Mouse (Mus musculus) lung, adult 2 months (tissue): Measurements from ENCODE around the gene Lonp1. TPM values are rescaled to one million over a fixed set of nuclear protein-coding genes. Genes with fewer than 3 reads are reported as not detected.

Source experiments
- DNase-seq: peaks from one replicate; pipeline ENCODE4 v3.0.0; 2022
- H3K4me1 ChIP-seq: fragments of 200-500 bp; 2 replicates; pipeline ENCODE4 v1.6.1; 2011; ENCODE audit warnings: low read length; ENCODE audit not compliant: control insufficient read depth, insufficient read depth
- H3K4me3 ChIP-seq: fragments of 200-500 bp; replicated peaks from 2 replicates; pipeline ENCODE3; 2011; ENCODE audit warnings: low read depth, mild to moderate bottlenecking, control low read depth, low read length; ENCODE audit errors: extremely low read depth
- CTCF ChIP-seq: fragments of 200-500 bp; IDR thresholded peaks from 2 replicates; pipeline ENCODE4 v1.5.1; 2011; ENCODE audit warnings: mild to moderate bottlenecking, low read length, control low read depth; ENCODE audit not compliant: insufficient read depth
- POLR2A ChIP-seq: fragments of 200-500 bp; IDR thresholded peaks from 2 replicates; pipeline ENCODE4 v1.6.1; 2011; ENCODE audit warnings: low read depth, mild to moderate bottlenecking, control low read depth, low read length, borderline replicate concordance; ENCODE audit errors: extremely low read depth
- WGBS: fragments of 180-500 bp; shearing (Covaris S2); methylation state at CpG from one replicate; pipeline ENCODE4 v1.1.7; 2018; 5-methylcytosine and 5-hydroxymethylcytosine counted together
- polyA plus RNA-seq: library from polyadenylated mRNA; depleted of rRNA; stranded (reverse); fragments of >200 nt; gene quantifications from 2 replicates; pipeline ENCODE4 v1.2.3, GENCODE M21; 2012; rRNA removed

Lonp1 gene
- polyA plus RNA-seq, result 48.9 and 53.9 TPM in 2 replicates

DNA sequence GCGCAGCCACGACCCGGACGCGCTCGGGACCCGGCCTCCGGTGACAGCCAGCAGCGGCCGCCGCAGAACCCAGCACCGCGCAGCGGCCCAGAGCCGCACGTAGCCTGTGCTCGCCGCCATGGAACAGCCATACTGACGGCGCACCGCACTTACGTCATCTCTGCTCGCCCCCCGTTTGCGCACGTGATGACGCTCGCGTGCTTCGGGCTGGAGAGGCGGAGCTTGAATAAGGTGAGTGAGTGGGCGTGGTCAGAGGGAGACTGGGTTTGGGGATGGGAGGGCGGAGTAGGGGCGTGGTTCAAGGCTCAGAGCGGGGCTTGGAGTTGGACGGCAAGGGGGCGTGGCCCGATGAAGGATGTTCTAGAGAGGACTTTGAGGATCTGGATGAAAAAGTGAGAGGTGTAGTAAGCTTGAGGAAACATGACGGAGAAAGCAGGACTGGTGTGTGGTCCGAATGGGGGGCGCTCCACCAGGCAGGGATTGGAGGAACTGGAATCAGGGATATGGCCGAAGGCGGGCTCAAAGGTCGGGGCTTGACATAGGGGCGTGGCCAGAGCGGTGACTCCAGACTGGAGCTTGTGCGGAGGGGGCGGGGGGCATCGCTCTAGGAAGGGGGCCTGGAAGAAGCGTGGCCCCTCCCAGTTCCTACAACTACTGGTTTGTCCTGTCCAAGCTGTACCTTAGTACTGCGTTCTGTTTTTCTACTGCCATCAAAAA, at the start of gene Lonp1:
TSS of gene Lonp1 (minus strand) at position 134 of the 717 bp plus-strand sequence.
- H3K4me3 ChIP-seq, result peak within 1 kb of the TSS; percentile 79
- peaks cover 8% of the 10 kb centered on the region for H3K4me1 ChIP-seq
- TF ChIP-seq POLR2A (peak; percentile 78; the same call in 1 of the 2 replicates), CTCF (no peak)
- peak; percentile 97 for DNase-seq
- under 1% methylated on average over 51 of the region's 51 CpGs for WGBS

DNA sequence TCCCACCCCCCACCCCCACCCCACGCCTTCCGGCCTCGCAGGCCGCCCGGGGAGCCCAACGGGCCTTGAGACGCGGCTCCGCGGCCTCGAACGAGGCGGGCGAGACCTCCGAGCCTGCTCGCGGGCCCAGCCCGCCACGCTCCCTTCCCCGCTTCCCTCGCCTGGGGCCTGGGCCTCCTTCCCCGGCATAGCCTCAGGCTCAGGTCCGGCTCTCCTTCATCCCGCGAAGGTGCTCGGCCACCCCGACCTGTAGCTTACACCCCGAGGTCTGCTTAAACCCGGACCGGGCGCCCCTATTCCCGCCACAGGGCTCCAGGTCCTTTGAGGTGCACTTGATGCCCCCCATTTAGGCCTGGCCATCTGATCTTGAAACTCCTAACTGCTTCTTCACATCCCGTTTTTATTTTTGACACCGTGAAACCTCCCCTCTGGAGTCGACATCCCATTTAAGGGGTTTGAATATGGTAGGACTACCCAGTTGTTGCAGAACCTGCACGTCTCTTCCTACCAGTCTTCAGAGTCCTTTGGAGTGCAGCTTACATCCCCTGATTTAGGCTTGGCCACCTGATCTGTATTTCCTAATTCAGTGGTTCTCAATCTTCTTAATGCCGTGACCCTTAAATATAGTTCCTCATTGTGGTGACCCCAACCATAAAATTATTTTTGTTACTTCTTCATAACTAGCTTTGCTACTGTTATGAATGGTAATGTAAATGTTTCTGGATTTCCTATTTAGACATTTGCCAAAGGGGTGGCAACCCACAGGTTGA, 47.1 kb upstream of the Lonp1 start:
- Histone ChIP-seq H3K4me1 (peaks cover 9% of the 10 kb centered on the region), H3K4me3 (peak overlapping the region; percentile 87)
- no peak for DNase-seq
- no peak for TF ChIP-seq POLR2A
- WGBS, result under 1% methylated on average over 34 of the region's 37 CpGs

DNA sequence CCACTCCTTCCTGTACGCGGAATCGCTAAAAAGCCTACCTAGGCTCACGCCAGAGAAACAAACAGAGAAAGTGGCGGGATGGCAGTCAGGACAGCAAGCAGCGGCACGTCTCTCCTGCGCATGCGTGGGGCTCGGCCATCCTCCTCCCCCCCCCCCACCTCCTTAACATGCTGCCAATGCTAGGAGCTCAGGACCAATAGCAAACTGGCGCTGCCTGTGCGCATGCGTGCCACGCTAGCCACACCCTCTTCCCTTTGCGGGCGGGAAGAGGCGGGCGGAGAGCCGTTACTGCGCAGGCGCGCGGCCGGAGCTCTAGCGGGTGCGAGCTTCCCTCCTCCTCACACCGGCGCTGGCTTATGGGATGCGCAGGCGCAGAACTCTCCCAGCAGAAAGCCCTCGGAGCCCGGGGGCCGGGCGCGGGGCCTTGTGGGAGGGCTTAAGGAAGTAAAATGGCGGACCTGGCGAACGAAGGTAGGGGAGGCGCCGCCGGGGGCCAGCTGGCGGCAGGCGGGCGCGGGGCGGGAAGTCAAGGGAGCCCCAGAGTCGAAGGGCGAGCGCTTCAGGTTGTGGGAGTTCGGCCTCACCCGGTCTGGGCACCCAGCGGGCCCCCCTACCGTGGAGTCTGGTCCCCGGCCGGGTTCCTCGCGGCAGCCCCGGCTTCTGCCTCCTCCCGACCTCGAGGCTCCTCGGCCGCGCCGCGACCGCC, 46.4 kb upstream of the Lonp1 start, which contains the start of gene Ranbp3:
TSS of gene Ranbp3 (plus strand) at position 354 of the 706 bp plus-strand sequence.
- Histone ChIP-seq H3K4me1 (peaks cover 9% of the 10 kb centered on the region), H3K4me3 (peak within 1 kb of the TSS; percentile 87)
- TF ChIP-seq CTCF, result no peak
- TF ChIP-seq POLR2A, result peak; percentile 92; the same call in 1 of the 2 replicates
- WGBS, result under 1% methylated on average over 65 of the region's 66 CpGs
- peak; percentile 98 for DNase-seq

DNA sequence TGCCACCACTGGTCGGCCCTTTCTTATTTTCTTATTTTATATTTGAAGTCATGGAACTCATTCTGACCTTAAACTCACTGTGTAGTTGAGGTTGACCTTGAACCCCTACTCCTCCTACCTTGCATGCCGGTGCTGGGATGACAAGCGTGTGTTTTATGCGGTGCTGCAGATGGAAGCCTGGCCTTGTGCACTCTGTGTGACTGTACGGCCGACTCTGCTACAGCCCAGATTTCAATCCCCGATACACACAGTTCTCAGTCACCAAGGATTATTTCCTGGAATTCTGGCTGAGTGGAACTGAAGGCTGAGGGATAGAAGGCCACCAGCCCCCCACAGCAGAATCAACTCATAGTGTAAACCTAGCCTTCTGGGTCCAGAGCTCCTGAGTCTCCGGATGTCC, 43.1 kb upstream of the Lonp1 start:
- no peak for DNase-seq
- no peak for TF ChIP-seq CTCF
- TF ChIP-seq POLR2A, result no peak
- 84% methylated on average over 8 of the region's 8 CpGs for WGBS
- Histone ChIP-seq H3K4me3 (no peak overlapping the region), H3K4me1 (peaks cover 9% of the 10 kb centered on the region)

DNA sequence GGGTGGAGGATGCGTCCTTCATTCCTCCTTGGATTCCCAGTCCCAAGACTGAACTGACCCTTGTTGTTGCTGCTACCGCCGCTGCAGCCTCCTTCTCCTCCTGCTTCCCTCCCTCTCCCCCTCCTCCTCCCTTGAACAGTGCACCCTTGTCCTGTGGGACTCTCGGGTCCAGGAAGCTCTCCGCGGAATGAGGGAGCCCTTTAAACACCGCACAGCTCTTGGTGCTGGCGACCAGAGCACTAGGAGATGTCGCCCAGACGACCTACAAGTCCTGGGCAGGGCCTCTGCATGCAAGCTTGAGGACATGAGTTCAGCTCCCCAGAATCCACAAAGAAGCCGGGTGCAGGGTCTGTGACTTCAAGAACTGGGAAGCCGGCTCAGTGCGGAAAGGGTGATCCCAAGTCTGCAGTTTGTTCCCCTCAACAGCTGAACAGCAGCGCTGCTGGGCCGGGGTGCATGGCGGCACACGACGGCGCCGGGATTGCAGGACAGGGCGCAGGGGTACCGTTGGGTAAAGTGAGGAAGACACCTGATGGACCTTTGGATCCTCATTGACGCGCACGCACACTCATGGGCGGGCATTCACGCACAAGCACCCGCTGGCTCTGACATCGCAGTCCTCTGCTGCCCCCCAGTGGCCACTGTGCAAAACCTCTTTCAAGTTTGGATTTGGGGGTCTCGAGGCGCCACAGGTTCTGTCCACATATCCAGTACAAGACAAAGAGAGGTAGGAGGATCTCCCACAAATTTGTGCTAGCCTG, 41.9 kb upstream of the Lonp1 start:
- peak; percentile 82 for DNase-seq
- 3% methylated on average over 31 of the region's 31 CpGs for WGBS
- TF ChIP-seq CTCF (peak; percentile 74), POLR2A (no peak)
- Histone ChIP-seq H3K4me1 (peaks cover 4% of the 10 kb centered on the region; the same call in 1 of the 2 replicates), H3K4me3 (peak overlapping the region; percentile 53)

DNA sequence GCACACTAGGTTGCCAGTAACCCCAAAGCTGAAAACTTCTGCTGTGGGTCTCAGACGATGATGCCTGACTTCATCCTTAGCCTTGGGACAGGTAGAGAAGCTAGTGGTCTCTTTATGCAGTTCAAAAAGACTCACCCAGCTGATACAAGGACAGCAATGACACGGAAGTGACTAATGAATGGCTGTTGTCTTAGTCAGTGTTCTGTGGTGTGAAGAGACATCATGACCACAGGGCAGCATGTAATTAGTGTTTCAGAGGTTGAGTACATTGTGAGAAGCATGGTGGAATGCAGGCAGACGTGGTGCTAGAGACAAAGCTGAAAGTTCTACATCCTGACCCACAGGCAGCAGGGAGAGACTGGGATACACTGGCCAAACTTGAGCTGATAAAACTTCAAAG, 40.9 kb upstream of the Lonp1 start:
- Histone ChIP-seq H3K4me3 (no peak overlapping the region), H3K4me1 (peaks cover 3% of the 10 kb centered on the region; the same call in 1 of the 2 replicates)
- WGBS, result 67% methylated on average over 3 of the region's 3 CpGs
- TF ChIP-seq POLR2A (no peak), CTCF (no peak)
- DNase-seq, result no peak

DNA sequence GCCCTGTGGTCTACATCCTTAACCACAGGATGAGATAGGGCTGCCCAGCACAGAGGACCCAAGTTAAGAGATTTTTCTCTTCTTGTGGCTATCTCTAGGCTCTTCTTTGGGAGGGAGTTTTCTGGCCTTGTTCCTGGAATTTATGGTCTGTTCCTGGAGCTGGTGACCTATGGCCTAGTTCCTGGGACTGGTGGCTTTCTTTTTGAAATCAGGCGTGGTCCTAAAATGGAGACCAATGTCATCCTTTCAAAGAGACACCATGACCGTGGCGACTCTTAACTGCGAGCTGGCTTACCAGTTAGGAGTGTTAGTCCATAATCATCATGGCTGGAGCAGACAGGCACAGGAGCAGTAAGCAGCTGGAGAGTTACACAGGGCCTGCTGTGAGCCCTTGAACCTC, 39.7 kb upstream of the Lonp1 start:
- H3K4me3 ChIP-seq, result no peak overlapping the region
- no peaks in the 10 kb centered on the region for H3K4me1 ChIP-seq
- TF ChIP-seq CTCF (no peak), POLR2A (no peak)
- no peak for DNase-seq
- WGBS, result 88% methylated on average over 4 of the region's 4 CpGs

DNA sequence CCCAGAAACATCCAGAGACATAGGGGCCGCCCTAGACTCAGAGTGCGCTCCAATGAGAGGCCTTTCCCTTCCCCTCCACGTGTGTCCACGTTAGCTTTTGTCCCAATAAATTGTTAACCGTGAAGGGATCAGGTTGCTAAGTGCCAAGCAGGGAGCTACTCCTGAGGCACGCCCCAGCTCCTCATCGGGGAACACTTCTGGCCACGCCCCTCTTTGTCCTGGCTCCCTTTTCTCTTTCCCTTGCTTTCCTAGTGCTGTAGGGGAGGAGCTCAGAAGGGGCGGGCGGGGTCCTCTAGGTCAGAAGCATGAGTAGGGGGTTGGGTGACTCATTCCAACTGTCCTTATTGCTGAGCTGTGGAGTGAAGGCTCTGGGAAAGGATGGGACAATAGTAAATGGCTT, 37.6 kb upstream of the Lonp1 start:
- Histone ChIP-seq H3K4me1 (no peaks in the 10 kb centered on the region), H3K4me3 (no peak overlapping the region)
- peak; percentile 23 for DNase-seq
- 13% methylated on average over 10 of the region's 10 CpGs for WGBS
- no peak for TF ChIP-seq CTCF
- TF ChIP-seq POLR2A, result no peak

DNA sequence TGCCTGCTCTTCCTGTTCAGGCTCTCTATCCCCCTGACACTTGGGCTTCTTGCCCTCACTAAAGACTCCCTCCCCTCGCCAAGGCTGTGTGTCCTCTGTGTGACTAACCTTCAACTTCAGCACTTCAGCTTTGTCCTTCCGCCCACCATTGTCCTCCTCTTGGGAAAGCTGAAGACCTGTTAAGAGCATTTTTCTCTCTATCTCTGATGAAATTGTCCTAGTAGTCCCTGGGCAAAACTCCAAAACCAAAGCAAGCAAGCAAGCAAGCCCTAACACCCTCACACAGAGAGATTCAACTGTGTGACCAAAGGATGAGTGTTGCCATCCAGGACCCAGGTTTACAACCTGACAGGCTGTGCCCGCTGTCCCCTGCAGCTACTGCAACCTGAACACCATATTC, 37.0 kb upstream of the Lonp1 start:
- Histone ChIP-seq H3K4me1 (no peaks in the 10 kb centered on the region), H3K4me3 (no peak overlapping the region)
- 40% methylated on average over 3 of the region's 3 CpGs for WGBS
- TF ChIP-seq POLR2A (no peak), CTCF (no peak)
- DNase-seq, result no peak
